Mouse (Mus musculus) forebrain, embryonic 13.5 days (tissue): ENCODE data around the gene Kars. TPM values are rescaled to one million over a fixed set of nuclear protein-coding genes. Genes with fewer than 3 reads are reported as not detected.

Experiments
- ATAC-seq: fragments of 200-750 bp; cut with Nextera tagmentation; 2 replicates; pipeline ENCODE4 v1.8.0; 2017
- H3K27ac ChIP-seq: fragments of 300-500 bp; sonication (generic); 2 replicates; pipeline ENCODE4 v1.5.1; 2015; ENCODE audit warnings: inconsistent platforms, mild to moderate bottlenecking, moderate library complexity
- H3K27me3 ChIP-seq: fragments of 300-500 bp; sonication (generic); 2 replicates; pipeline ENCODE4 v1.6.1; 2015; ENCODE audit warnings: mild to moderate bottlenecking, inconsistent platforms
- H3K36me3 ChIP-seq: fragments of 300-500 bp; sonication (generic); 2 replicates; pipeline ENCODE4 v1.6.1; 2015; ENCODE audit warnings: mild to moderate bottlenecking, inconsistent platforms; ENCODE audit not compliant: poor library complexity, severe bottlenecking
- H3K4me1 ChIP-seq: fragments of 300-500 bp; sonication (generic); 2 replicates; pipeline ENCODE4 v1.6.1; 2015; ENCODE audit warnings: inconsistent platforms
- H3K4me2 ChIP-seq: fragments of 300-500 bp; sonication (generic); 2 replicates; pipeline ENCODE4 v1.6.1; 2015; ENCODE audit warnings: inconsistent platforms, mild to moderate bottlenecking, moderate library complexity
- H3K4me3 ChIP-seq: fragments of 300-500 bp; sonication (generic); 2 replicates; pipeline ENCODE4 v1.5.1; 2015; ENCODE audit warnings: mild to moderate bottlenecking, inconsistent platforms
- H3K9ac ChIP-seq: fragments of 300-500 bp; sonication (generic); 2 replicates; pipeline ENCODE4 v1.6.1; 2015; ENCODE audit warnings: mild to moderate bottlenecking, inconsistent platforms
- H3K9me3 ChIP-seq: fragments of 300-500 bp; sonication (generic); replicated peaks from 2 replicates; pipeline ENCODE4 v1.6.1; 2016; ENCODE audit warnings: inconsistent platforms
- WGBS: fragments of 180-500 bp; shearing (Covaris S2); methylation state at CpG from one replicate; pipeline ENCODE4 v1.1.7; 2015; 5-methylcytosine and 5-hydroxymethylcytosine counted together
- polyA plus RNA-seq: library from polyadenylated mRNA; unstranded; fragments of >200 nt; fragmentation: Nextera tagmentation; extraction: Ambion mirVana; gene quantifications from 2 replicates; pipeline ENCODE4 v1.2.1, GENCODE M21; 2015

Gene Kars
- polyA plus RNA-seq, 1 experiment from 2014 or later: 192 TPM

GRCm38 (mm10) chr8:111975706-111976105 is 35.4 kb downstream of the Kars start:
- H3K9ac ChIP-seq: no peak overlapping the region
- WGBS: 93% methylated on average over 2 of the region's 2 CpGs
- ATAC-seq: no peak

GRCm38 (mm10) chr8:111974138-111974537 is 37.0 kb downstream of the Kars start:
- ATAC-seq: no peak
- no peak overlapping the region for H3K4me3 ChIP-seq
- peaks cover 57% of the 10 kb centered on the region for H3K36me3 ChIP-seq
- H3K27me3 ChIP-seq: no peaks in the 10 kb centered on the region
- no peak overlapping the region for H3K9ac ChIP-seq
- no peak overlapping the region for H3K27ac ChIP-seq
- no peaks in the 10 kb centered on the region for H3K9me3 ChIP-seq
- no peak overlapping the region for H3K4me2 ChIP-seq
- WGBS: 98% methylated on average over 12 of the region's 12 CpGs
- H3K4me1 ChIP-seq: no peaks in the 10 kb centered on the region

More at GRCm38 (mm10) chr8:111975706-111976105, 35.4 kb downstream of the Kars start:
- no peak overlapping the region for H3K4me3 ChIP-seq
- no peaks in the 10 kb centered on the region for H3K9me3 ChIP-seq
- peaks cover 59% of the 10 kb centered on the region for H3K36me3 ChIP-seq
- H3K27me3 ChIP-seq: no peaks in the 10 kb centered on the region
- no peaks in the 10 kb centered on the region for H3K4me1 ChIP-seq
- H3K27ac ChIP-seq: no peak overlapping the region
- no peak overlapping the region for H3K4me2 ChIP-seq

GRCm38 (mm10) chr8:111968991-111969390 is 42.1 kb downstream of the Kars start:
- H3K9ac ChIP-seq: no peak overlapping the region
- no peaks in the 10 kb centered on the region for H3K9me3 ChIP-seq
- H3K36me3 ChIP-seq: peaks cover 42% of the 10 kb centered on the region
- no peak overlapping the region for H3K4me2 ChIP-seq
- H3K27ac ChIP-seq: no peak overlapping the region
- no peak overlapping the region for H3K4me3 ChIP-seq
- no peaks in the 10 kb centered on the region for H3K4me1 ChIP-seq
- WGBS: 23% methylated on average over 5 of the region's 5 CpGs
- no peak for ATAC-seq
- H3K27me3 ChIP-seq: no peaks in the 10 kb centered on the region

GRCm38 (mm10) chr8:111968541-111968940 is 42.6 kb downstream of the Kars start:
- H3K4me1 ChIP-seq: no peaks in the 10 kb centered on the region
- 85% methylated on average over 10 of the region's 10 CpGs for WGBS
- H3K9ac ChIP-seq: no peak overlapping the region
- H3K27ac ChIP-seq: no peak overlapping the region
- no peak overlapping the region for H3K4me2 ChIP-seq
- no peak overlapping the region for H3K4me3 ChIP-seq
- no peaks in the 10 kb centered on the region for H3K27me3 ChIP-seq
- H3K9me3 ChIP-seq: no peaks in the 10 kb centered on the region
- H3K36me3 ChIP-seq: peaks cover 38% of the 10 kb centered on the region
- no peak for ATAC-seq

GRCm38 (mm10) chr8:111967246-111967870 is 43.8 kb downstream of the Kars start:
- Histone ChIP-seq H3K9me3 (no peaks in the 10 kb centered on the region), H3K27me3 (no peaks in the 10 kb centered on the region), H3K4me3 (no peak overlapping the region), H3K4me2 (no peak overlapping the region), H3K27ac (no peak overlapping the region), H3K4me1 (0 out of 2 replicates have a peak, but pooled peaks cover 2% of the 10 kb centered on the region), H3K9ac (no peak overlapping the region), H3K36me3 (peaks cover 30% of the 10 kb centered on the region)
- ATAC-seq: no peak
- WGBS: 88% methylated on average over 5 of the region's 5 CpGs

GRCm38 (mm10) chr8:111964849-111965561 is 46.1 kb downstream of the Kars start:
- Histone ChIP-seq H3K4me3 (no peak overlapping the region), H3K9me3 (no peaks in the 10 kb centered on the region), H3K27ac (no peak overlapping the region), H3K4me1 (0 out of 2 replicates have a peak, but pooled peaks cover 2% of the 10 kb centered on the region), H3K9ac (no peak overlapping the region), H3K36me3 (peaks cover 16% of the 10 kb centered on the region; the same call in 1 of the 2 replicates), H3K4me2 (no peak overlapping the region), H3K27me3 (no peaks in the 10 kb centered on the region)
- no peak for ATAC-seq
- 92% methylated on average over 6 of the region's 7 CpGs for WGBS

- ATAC-seq: no peak
- H3K27me3 ChIP-seq: no peaks in the 10 kb centered on the region
- no peak overlapping the region for H3K4me3 ChIP-seq
- peaks cover 16% of the 10 kb centered on the region; the same call in 1 of the 2 replicates for H3K36me3 ChIP-seq
- no peaks in the 10 kb centered on the region for H3K9me3 ChIP-seq
- 0 out of 2 replicates have a peak, but pooled peaks cover 2% of the 10 kb centered on the region for H3K4me1 ChIP-seq
- no peak overlapping the region for H3K9ac ChIP-seq
- H3K27ac ChIP-seq: no peak overlapping the region
- 75% methylated on average over 5 of the region's 5 CpGs for WGBS
- no peak overlapping the region for H3K4me2 ChIP-seq
These were observed 46.8 kb downstream of the Kars start for GRCm38 (mm10) chr8:111964351-111964750.

GRCm38 (mm10) chr8:111963546-111963945 is 47.6 kb downstream of the Kars start:
- Histone ChIP-seq H3K27me3 (no peaks in the 10 kb centered on the region), H3K9me3 (no peaks in the 10 kb centered on the region), H3K9ac (no peak overlapping the region), H3K4me3 (no peak overlapping the region), H3K4me1 (0 out of 2 replicates have a peak, but pooled peaks cover 2% of the 10 kb centered on the region), H3K27ac (no peak overlapping the region), H3K36me3 (peaks cover 19% of the 10 kb centered on the region; the same call in 1 of the 2 replicates), H3K4me2 (no peak overlapping the region)
- no peak for ATAC-seq
- 81% methylated on average over 4 of the region's 4 CpGs for WGBS

GRCm38 (mm10) chr8:111963091-111963490 is 48.0 kb downstream of the Kars start:
- Histone ChIP-seq H3K36me3 (peaks cover 14% of the 10 kb centered on the region; the same call in 1 of the 2 replicates), H3K27me3 (no peaks in the 10 kb centered on the region), H3K9ac (no peak overlapping the region), H3K4me3 (no peak overlapping the region), H3K9me3 (no peaks in the 10 kb centered on the region), H3K27ac (no peak overlapping the region), H3K4me1 (0 out of 2 replicates have a peak, but pooled peaks cover 2% of the 10 kb centered on the region), H3K4me2 (no peak overlapping the region)
- 69% methylated on average over 10 of the region's 10 CpGs for WGBS
- ATAC-seq: no peak

- no peaks in the 10 kb centered on the region for H3K27me3 ChIP-seq
- H3K4me2 ChIP-seq: no peak overlapping the region
- no peak overlapping the region for H3K4me3 ChIP-seq
- H3K27ac ChIP-seq: no peak overlapping the region
- 79% methylated on average over 1 of the region's 1 CpGs for WGBS
- no peak overlapping the region for H3K9ac ChIP-seq
- peaks cover 16% of the 10 kb centered on the region; the same call in 1 of the 2 replicates for H3K36me3 ChIP-seq
- no peak for ATAC-seq
- 0 out of 2 replicates have a peak, but pooled peaks cover 2% of the 10 kb centered on the region for H3K4me1 ChIP-seq
- H3K9me3 ChIP-seq: no peaks in the 10 kb centered on the region
These were observed 48.5 kb downstream of the Kars start for GRCm38 (mm10) chr8:111962589-111962988.

- Histone ChIP-seq H3K9ac (no peak overlapping the region), H3K9me3 (no peaks in the 10 kb centered on the region), H3K4me3 (no peak overlapping the region), H3K4me1 (0 out of 2 replicates have a peak, but pooled peaks cover 2% of the 10 kb centered on the region), H3K27me3 (no peaks in the 10 kb centered on the region), H3K27ac (no peak overlapping the region), H3K36me3 (peaks cover 21% of the 10 kb centered on the region), H3K4me2 (no peak overlapping the region)
- 71% methylated on average over 3 of the region's 3 CpGs for WGBS
- ATAC-seq: no peak
These were observed 49.8 kb downstream of the Kars start for GRCm38 (mm10) chr8:111961330-111961729.

- H3K4me2 ChIP-seq: no peak overlapping the region
- H3K27ac ChIP-seq: no peak overlapping the region
- no peaks in the 10 kb centered on the region for H3K27me3 ChIP-seq
- H3K9me3 ChIP-seq: no peaks in the 10 kb centered on the region
- H3K4me1 ChIP-seq: 0 out of 2 replicates have a peak, but pooled peaks cover 2% of the 10 kb centered on the region
- H3K4me3 ChIP-seq: no peak overlapping the region
- 75% methylated on average over 15 of the region's 15 CpGs for WGBS
- no peak overlapping the region for H3K9ac ChIP-seq
- no peak for ATAC-seq
- peaks cover 26% of the 10 kb centered on the region for H3K36me3 ChIP-seq
These were observed 50.4 kb downstream of the Kars start for GRCm38 (mm10) chr8:111960591-111961321.
